Mouse (Mus musculus) inflammation-experienced regulatory T-cells (primary cell): ENCODE data around the gene Vmn1r138. TPM values are rescaled to one million over a fixed set of nuclear protein-coding genes. Genes with fewer than 3 reads are reported as not detected.

ENCODE experiments used
- polyA plus RNA-seq, 2 experiments: library from polyadenylated mRNA; unstranded; fragments of 100-300 nt; shearing (Covaris generic); gene quantifications; one replicate each; pipeline ENCODE4 v1.2.1; 2017

Vmn1r138 gene
- polyA plus RNA-seq, result under 1 TPM in 1 of 2 experiments, not detected in 1; 0.34 TPM

DNA sequence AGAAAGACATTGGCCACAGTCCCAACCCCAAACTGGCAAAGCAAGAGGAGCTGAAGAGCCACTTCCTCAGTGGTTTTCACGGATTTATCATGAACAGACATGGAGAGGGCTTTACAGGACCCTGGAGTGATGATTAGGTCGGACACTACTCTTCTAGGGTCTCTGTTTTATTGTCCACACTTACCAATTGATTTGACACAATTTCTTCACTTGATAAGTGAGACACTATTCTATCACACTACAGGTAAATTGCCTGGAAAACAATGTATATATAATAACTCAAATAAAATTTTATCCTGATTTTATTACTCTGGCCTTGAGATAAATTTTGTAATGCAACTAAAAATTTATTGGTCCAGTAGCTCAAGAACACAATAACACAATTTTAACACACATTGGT, at the start of gene Vmn1r138:
Vmn1r138 (minus strand) TSS at position 101 of the 400 bp plus-strand sequence.

DNA sequence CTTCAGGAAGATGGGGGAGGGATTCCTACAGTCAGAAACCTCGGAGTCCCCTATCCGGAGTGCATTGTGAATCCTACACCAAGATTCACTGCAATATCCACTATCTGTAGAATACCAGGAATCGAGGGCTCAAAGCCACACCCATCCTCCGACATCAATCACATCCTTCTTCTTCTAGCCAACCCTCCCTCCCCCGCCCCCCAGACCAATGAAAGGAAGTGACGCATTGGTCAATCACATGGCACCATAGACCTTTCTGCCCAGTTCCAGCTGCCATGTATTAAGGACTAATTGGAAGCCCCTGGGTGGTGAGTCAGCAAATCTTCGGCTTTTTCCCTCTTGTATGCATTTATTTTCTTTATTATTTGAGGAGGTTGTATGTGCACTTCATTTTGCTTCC, 40.1 kb upstream of the Vmn1r138 start, which contains the start of gene Vmn1r139:
Vmn1r139 (plus strand) TSS at position 301 of the 400 bp plus-strand sequence.

DNA sequence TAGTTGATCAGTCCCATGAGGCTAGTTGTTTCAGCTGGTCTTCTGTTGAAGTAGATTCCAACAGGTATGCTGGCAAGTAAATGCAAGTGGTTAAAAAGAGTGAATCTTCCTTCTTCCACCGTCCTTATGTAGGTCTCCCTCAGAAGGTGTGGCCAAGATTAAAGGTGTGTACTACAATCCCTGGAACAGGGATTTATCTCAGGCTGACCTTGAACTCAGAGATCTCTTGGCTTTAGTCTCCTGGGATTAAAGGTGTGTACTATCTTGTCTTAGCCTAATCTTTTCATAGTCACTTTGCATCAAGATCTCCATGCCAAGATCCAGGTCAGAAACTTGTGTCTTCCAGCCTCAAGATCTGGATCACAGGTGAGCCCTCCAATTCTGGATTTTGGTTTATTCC, 27.5 kb upstream of the Vmn1r138 start, which contains the start of gene Gm6176:
Gm6176 (minus strand) TSS at position 101 of the 400 bp plus-strand sequence.

DNA sequence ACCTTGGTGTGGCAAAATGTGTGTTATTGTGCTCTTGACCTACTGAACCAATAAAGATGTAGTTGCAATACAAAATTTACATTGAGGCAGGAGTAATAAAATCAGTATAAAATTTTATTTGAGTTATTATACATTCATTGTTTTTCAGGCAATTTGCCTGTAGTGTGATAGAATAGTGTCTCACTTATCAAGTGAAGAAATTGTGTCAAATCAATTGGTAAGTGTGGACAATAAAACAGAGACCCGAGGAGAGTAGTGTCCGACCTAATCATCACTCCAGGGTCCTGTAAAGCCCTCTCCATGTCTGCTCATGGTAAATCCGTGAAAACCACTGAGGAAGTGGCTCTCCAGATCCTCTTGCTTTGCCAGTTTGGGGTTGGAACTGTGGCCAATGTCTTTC, 34.4 kb downstream of the Vmn1r138 start, which contains the start of gene Vmn1r137:
Vmn1r137 (plus strand) TSS at position 301 of the 400 bp plus-strand sequence.

Other genes starting within 250 kb of the Vmn1r138 start
- not detected for gene Gm4177, start 232.2 kb downstream of the Vmn1r138 start, polyA plus RNA-seq
- gene Vmn1r135, start 196.5 kb downstream of the Vmn1r138 start, polyA plus RNA-seq, result 1 to 10 TPM in 1 of 2 experiments, not detected in 1; 1.7 TPM
- not detected for gene Gm5725, start 184.6 kb downstream of the Vmn1r138 start, polyA plus RNA-seq
- 1 to 10 TPM in 1 of 2 experiments, under 1 TPM in 1; 0.11 to 1.3 TPM for gene Gm5891, start 107.6 kb downstream of the Vmn1r138 start, polyA plus RNA-seq
- gene Vmn1r137, start 34.3 kb downstream of the Vmn1r138 start, polyA plus RNA-seq, result under 1 TPM in 1 of 2 experiments, not detected in 1; 0.32 TPM
- not detected for gene Gm6176, start 27.4 kb upstream of the Vmn1r138 start, polyA plus RNA-seq
- under 1 TPM; 0.23 to 0.50 TPM for gene Vmn1r139, start 40.2 kb upstream of the Vmn1r138 start, polyA plus RNA-seq
- not detected for gene Gm16451, start 89.3 kb upstream of the Vmn1r138 start, polyA plus RNA-seq
- gene Gm10666, start 105.8 kb upstream of the Vmn1r138 start, polyA plus RNA-seq, result not detected
- gene Vmn1r142, start 135.1 kb upstream of the Vmn1r138 start, polyA plus RNA-seq, result not detected
- gene Vmn1r143, start 160.5 kb upstream of the Vmn1r138 start, polyA plus RNA-seq, result 1 to 10 TPM in 1 of 2 experiments, not detected in 1; 2.6 TPM
- gene Gm8653, start 172.4 kb upstream of the Vmn1r138 start, polyA plus RNA-seq, result under 1 TPM in 1 of 2 experiments, not detected in 1; 0.18 TPM
- gene Gm8453, start 200.6 kb upstream of the Vmn1r138 start, polyA plus RNA-seq, result not detected